Mouse (Mus musculus) heart, embryonic 13.5 days (tissue): ENCODE measurements at regions not wholly inside any gene's neighbourhood (a gene's known extent, or its start where the extent isn't known, plus 50 kb on each side); places are given as distances from the start of the nearest gene placed in this dataset.

Source experiments
- ATAC-seq: fragments of 200-750 bp; cut with Nextera tagmentation; 2 replicates; pipeline ENCODE4 v1.8.0; 2017; ENCODE audit warnings: moderate TSS enrichment; ENCODE audit not compliant: insufficient number of reproducible peaks, low FRiP score, low TSS enrichment; ENCODE audit errors: extremely low read depth
- H3K27ac ChIP-seq: fragments of 300-500 bp; sonication (generic); replicated peaks from 2 replicates; pipeline ENCODE4 v1.5.1; 2015; ENCODE audit warnings: moderate library complexity, mild to moderate bottlenecking, inconsistent platforms
- H3K27me3 ChIP-seq: fragments of 300-500 bp; sonication (generic); replicated peaks from 2 replicates; pipeline ENCODE4 v1.6.1; 2015; ENCODE audit warnings: mild to moderate bottlenecking, inconsistent platforms
- H3K36me3 ChIP-seq: fragments of 300-500 bp; sonication (generic); 2 replicates; pipeline ENCODE4 v1.6.1; 2015; ENCODE audit warnings: mild to moderate bottlenecking, inconsistent platforms
- H3K4me1 ChIP-seq: fragments of 300-500 bp; sonication (generic); 2 replicates; pipeline ENCODE4 v1.6.1; 2015; ENCODE audit warnings: inconsistent platforms
- H3K4me2 ChIP-seq: fragments of 300-500 bp; sonication (generic); 2 replicates; pipeline ENCODE4 v1.6.1; 2015; ENCODE audit warnings: inconsistent platforms, mild to moderate bottlenecking, moderate library complexity
- H3K4me3 ChIP-seq: fragments of 300-500 bp; sonication (generic); 2 replicates; pipeline ENCODE4 v1.5.1; 2015; ENCODE audit warnings: moderate library complexity, mild to moderate bottlenecking, inconsistent platforms
- H3K9ac ChIP-seq: fragments of 300-500 bp; sonication (generic); 2 replicates; pipeline ENCODE4 v1.6.1; 2015; ENCODE audit warnings: inconsistent platforms, mild to moderate bottlenecking, moderate library complexity
- H3K9me3 ChIP-seq: fragments of 300-500 bp; sonication (generic); 2 replicates; pipeline ENCODE4 v1.6.1; 2016; ENCODE audit warnings: inconsistent platforms
- WGBS: fragments of 180-500 bp; shearing (Covaris S2); methylation state at CpG from one replicate; pipeline ENCODE4 v1.1.7; 2015; ENCODE audit warnings: mixed read lengths; 5-methylcytosine and 5-hydroxymethylcytosine counted together

- peaks cover 14% of the 10 kb centered on the region for H3K4me1 ChIP-seq
- no peak overlapping the region for H3K27ac ChIP-seq
- H3K4me2 ChIP-seq = peak overlapping the region; percentile 7; the same call in 1 of the 2 replicates
- ATAC-seq = no peak
- no peaks in the 10 kb centered on the region for H3K27me3 ChIP-seq
- no peak overlapping the region for H3K4me3 ChIP-seq
- no peaks in the 10 kb centered on the region for H3K9me3 ChIP-seq
- H3K9ac ChIP-seq = no peak overlapping the region
- H3K36me3 ChIP-seq = no peaks in the 10 kb centered on the region
- WGBS = 62% methylated on average over 12 of the region's 12 CpGs
These were observed 242.8 kb upstream of the Rsrc1 start for GRCm38 (mm10) chr3:66738201-66739062.

- no peak overlapping the region for H3K4me2 ChIP-seq
- H3K4me3 ChIP-seq = no peak overlapping the region
- H3K36me3 ChIP-seq = no peaks in the 10 kb centered on the region
- H3K27ac ChIP-seq = no peak overlapping the region
- no peaks in the 10 kb centered on the region for H3K27me3 ChIP-seq
- H3K9me3 ChIP-seq = no peaks in the 10 kb centered on the region
- WGBS = 67% methylated on average over 7 of the region's 7 CpGs
- H3K9ac ChIP-seq = no peak overlapping the region
- H3K4me1 ChIP-seq = peaks cover 14% of the 10 kb centered on the region
- ATAC-seq = no peak
These were observed 241.7 kb upstream of the Rsrc1 start for GRCm38 (mm10) chr3:66739356-66740014.

- H3K9ac ChIP-seq = no peak overlapping the region
- H3K4me1 ChIP-seq = no peaks in the 10 kb centered on the region
- 80% methylated on average over 11 of the region's 11 CpGs for WGBS
- H3K27ac ChIP-seq = no peak overlapping the region
- no peak overlapping the region for H3K4me2 ChIP-seq
- no peak overlapping the region for H3K4me3 ChIP-seq
- H3K9me3 ChIP-seq = no peaks in the 10 kb centered on the region
- ATAC-seq = no peak
- no peaks in the 10 kb centered on the region for H3K36me3 ChIP-seq
- H3K27me3 ChIP-seq = no peaks in the 10 kb centered on the region
These were observed 236.9 kb upstream of the Rsrc1 start for GRCm38 (mm10) chr3:66744133-66744913.

- ATAC-seq = no peak
- H3K27ac ChIP-seq = no peak overlapping the region
- no peak overlapping the region for H3K9ac ChIP-seq
- 85% methylated on average over 19 of the region's 19 CpGs for WGBS
- no peaks in the 10 kb centered on the region for H3K27me3 ChIP-seq
- no peaks in the 10 kb centered on the region for H3K9me3 ChIP-seq
- no peaks in the 10 kb centered on the region for H3K36me3 ChIP-seq
- H3K4me2 ChIP-seq = no peak overlapping the region
- no peak overlapping the region for H3K4me3 ChIP-seq
- H3K4me1 ChIP-seq = no peaks in the 10 kb centered on the region
These were observed 234.7 kb upstream of the Rsrc1 start for GRCm38 (mm10) chr3:66746373-66747072.

GRCm38 (mm10) chr3:66747073-66747710, 234.0 kb upstream of the Rsrc1 start:
- Histone ChIP-seq H3K9me3 (no peaks in the 10 kb centered on the region), H3K27ac (no peak overlapping the region), H3K27me3 (no peaks in the 10 kb centered on the region), H3K4me3 (no peak overlapping the region), H3K9ac (no peak overlapping the region), H3K4me1 (no peaks in the 10 kb centered on the region), H3K36me3 (no peaks in the 10 kb centered on the region), H3K4me2 (no peak overlapping the region)
- 72% methylated on average over 20 of the region's 20 CpGs for WGBS
- ATAC-seq = no peak

GRCm38 (mm10) chr3:66758141-66758540, 223.0 kb upstream of the Rsrc1 start:
- Histone ChIP-seq H3K9me3 (no peaks in the 10 kb centered on the region), H3K4me2 (no peak overlapping the region), H3K9ac (no peak overlapping the region), H3K27ac (no peak overlapping the region), H3K4me1 (peaks cover 11% of the 10 kb centered on the region), H3K4me3 (no peak overlapping the region), H3K27me3 (no peaks in the 10 kb centered on the region), H3K36me3 (no peaks in the 10 kb centered on the region)
- ATAC-seq = no peak
- 39% methylated on average over 3 of the region's 3 CpGs for WGBS

GRCm38 (mm10) chr3:66759841-66760240, 221.3 kb upstream of the Rsrc1 start:
- no peak overlapping the region for H3K9ac ChIP-seq
- no peaks in the 10 kb centered on the region for H3K36me3 ChIP-seq
- no peak for ATAC-seq
- 80% methylated on average over 4 of the region's 4 CpGs for WGBS
- no peak overlapping the region for H3K4me3 ChIP-seq
- H3K9me3 ChIP-seq = no peaks in the 10 kb centered on the region
- H3K27me3 ChIP-seq = no peaks in the 10 kb centered on the region
- H3K27ac ChIP-seq = no peak overlapping the region
- no peak overlapping the region for H3K4me2 ChIP-seq
- H3K4me1 ChIP-seq = peaks cover 11% of the 10 kb centered on the region

GRCm38 (mm10) chr3:66762446-66762845, 218.7 kb upstream of the Rsrc1 start:
- Histone ChIP-seq H3K36me3 (no peaks in the 10 kb centered on the region), H3K27me3 (no peaks in the 10 kb centered on the region), H3K4me3 (no peak overlapping the region), H3K9me3 (no peaks in the 10 kb centered on the region), H3K4me2 (no peak overlapping the region), H3K9ac (no peak overlapping the region), H3K4me1 (peaks cover 9% of the 10 kb centered on the region), H3K27ac (no peak overlapping the region)
- no peak for ATAC-seq
- 76% methylated on average over 3 of the region's 3 CpGs for WGBS

- Histone ChIP-seq H3K9me3 (no peaks in the 10 kb centered on the region), H3K36me3 (no peaks in the 10 kb centered on the region), H3K27me3 (no peaks in the 10 kb centered on the region), H3K4me1 (peaks cover 7% of the 10 kb centered on the region; the same call in 1 of the 2 replicates), H3K4me3 (no peak overlapping the region), H3K9ac (no peak overlapping the region), H3K4me2 (no peak overlapping the region), H3K27ac (no peak overlapping the region)
- no peak for ATAC-seq
- WGBS = 69% methylated on average over 12 of the region's 12 CpGs
These were observed 183.7 kb upstream of the Rsrc1 start for GRCm38 (mm10) chr3:66797351-66798010.

- H3K27ac ChIP-seq = no peak overlapping the region
- WGBS = 80% methylated on average over 5 of the region's 5 CpGs
- H3K27me3 ChIP-seq = no peaks in the 10 kb centered on the region
- no peak for ATAC-seq
- H3K4me1 ChIP-seq = peaks cover 14% of the 10 kb centered on the region; the same call in 1 of the 2 replicates
- H3K4me2 ChIP-seq = no peak overlapping the region
- H3K9ac ChIP-seq = no peak overlapping the region
- no peak overlapping the region for H3K4me3 ChIP-seq
- H3K9me3 ChIP-seq = no peaks in the 10 kb centered on the region
- no peaks in the 10 kb centered on the region for H3K36me3 ChIP-seq
These were observed 182.9 kb upstream of the Rsrc1 start for GRCm38 (mm10) chr3:66798292-66798691.
